Mouse (Mus musculus) Patski (cell line): ENCODE data around the gene Eif2b1. TPM values are rescaled to one million over a fixed set of nuclear protein-coding genes. Genes with fewer than 3 reads are reported as not detected.
"Not testable (repeated sequence)": the region's sequence is repeated elsewhere in the genome, so short reads cannot be mapped to it uniquely, and the experiment has no call there.

Source experiments
- ATAC-seq: fragments of 100-300 bp; one replicate; pipeline ENCODE4 v1.8.0; 2021
- CTCF ChIA-PET: fragments of 350-600 bp; sonication (Branson Sonifier 250); formaldehyde crosslinking; loops from one replicate; lab custom pipeline; 2022; ENCODE audit warnings: inconsistent platforms; lab: Charles Lee
- POLR2A ChIA-PET: fragments of 350-600 bp; sonication (Branson Sonifier 250); formaldehyde crosslinking; loops from one replicate; lab custom pipeline; 2022; ENCODE audit warnings: antibody characterized with exemption, inconsistent platforms; lab: Charles Lee
- DNase-seq: peaks from one replicate; pipeline ENCODE4 v3.0.0-alpha.2; 2011; ENCODE audit warnings: low read depth, low spot score
- H3K27me3 ChIP-seq: fragments of 371-371 bp; one replicate; pipeline ENCODE4 v1.5.1; 2021
- CTCF ChIP-seq: fragments of 100-300 bp; IDR thresholded peaks from one replicate; pipeline ENCODE4 v1.5.1; 2021
- in situ Hi-C: fragments of 300-500 bp; cut with MboI; formaldehyde crosslinking; loops from 3 replicates; pipeline ENCODE4 v1.11.1; 2018; ENCODE audit warnings: low pct_unique_long_range_greater_than_20kb, mixed read lengths
- polyA plus RNA-seq: library from polyadenylated mRNA; unstranded; gene quantifications from one replicate; pipeline ENCODE4 v1.2.3, GENCODE M21; 2021

The Eif2b1 gene
- polyA plus RNA-seq, result 47.7 TPM

DNA sequence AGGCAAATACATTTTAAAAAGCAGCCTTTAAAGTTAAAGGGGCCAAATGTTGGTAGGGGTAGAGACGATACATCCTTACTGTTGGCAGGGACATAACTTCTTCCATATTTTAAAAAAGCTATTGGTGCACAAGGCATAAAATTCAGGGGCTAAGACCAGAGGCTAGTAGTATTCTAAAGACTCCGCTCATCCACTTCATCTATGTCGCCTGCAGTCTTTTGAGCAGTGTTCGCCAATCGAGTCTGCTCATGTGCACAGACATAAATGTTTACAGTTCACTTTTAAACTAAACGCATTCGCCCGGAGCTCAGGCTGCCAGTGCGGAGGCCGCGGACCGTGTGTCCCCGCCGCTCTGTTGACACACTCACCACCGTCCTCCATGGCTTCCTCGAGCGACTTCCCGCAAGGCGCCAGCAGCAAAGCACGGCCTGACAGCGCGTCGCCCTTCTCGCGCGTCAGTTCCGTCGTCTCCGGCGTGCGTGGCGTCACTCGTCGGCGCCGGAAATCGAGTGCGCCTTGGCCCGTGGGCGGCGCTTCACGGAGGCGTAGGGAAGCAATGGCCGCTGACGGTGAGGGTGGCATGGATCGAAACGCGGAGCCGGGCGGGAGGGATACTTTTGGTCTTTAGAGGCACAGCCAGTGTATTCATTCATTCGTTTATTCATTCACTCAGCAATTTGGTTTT, at the start of gene Eif2b1, which contains the start of gene Gtf2h3:
Gene Eif2b1, minus strand, starts transcription at position 499 of the 685 bp plus-strand sequence.
Gene Gtf2h3, plus strand, starts transcription at position 508 of the 685 bp plus-strand sequence.
- DNase-seq, result peak; percentile 64
- TF ChIP-seq CTCF, result no peak
- CTCF ChIA-PET, result no interaction called here

DNA sequence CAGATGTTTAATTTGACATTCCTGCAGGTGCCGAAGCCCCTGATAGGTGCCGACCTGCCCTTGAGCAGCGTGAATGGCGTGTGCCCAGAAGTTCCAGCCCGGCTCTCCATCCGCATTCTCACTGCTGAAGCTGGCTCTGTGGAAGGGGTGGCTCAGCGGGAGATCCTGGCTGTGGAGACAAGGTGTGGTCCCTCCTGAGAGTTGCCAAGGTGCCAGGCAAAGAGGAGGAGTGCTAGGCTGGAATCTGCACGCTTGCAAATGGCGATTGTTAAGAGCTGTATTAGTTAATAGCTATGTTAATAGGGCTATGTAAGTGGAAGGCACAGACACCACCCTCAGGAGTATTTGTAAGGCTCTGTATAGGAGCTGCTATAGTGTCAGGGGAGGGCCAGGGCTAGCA, 45.4 kb upstream of the Eif2b1 start:
- POLR2A ChIA-PET, result no interaction called here

More for the DNA sequence above, at the start of gene Eif2b1, which contains the start of gene Gtf2h3:
- POLR2A ChIA-PET, result interaction anchor here (0.8 kb wide), 1 partner anchor 22 kb away, joined by 3 read pairs; no protein-coding TSS in a partner anchor
- in situ Hi-C loops, result no loop called here
- peak; percentile 78 for ATAC-seq
- H3K27me3 ChIP-seq, result no peaks in the 10 kb centered on the region

DNA sequence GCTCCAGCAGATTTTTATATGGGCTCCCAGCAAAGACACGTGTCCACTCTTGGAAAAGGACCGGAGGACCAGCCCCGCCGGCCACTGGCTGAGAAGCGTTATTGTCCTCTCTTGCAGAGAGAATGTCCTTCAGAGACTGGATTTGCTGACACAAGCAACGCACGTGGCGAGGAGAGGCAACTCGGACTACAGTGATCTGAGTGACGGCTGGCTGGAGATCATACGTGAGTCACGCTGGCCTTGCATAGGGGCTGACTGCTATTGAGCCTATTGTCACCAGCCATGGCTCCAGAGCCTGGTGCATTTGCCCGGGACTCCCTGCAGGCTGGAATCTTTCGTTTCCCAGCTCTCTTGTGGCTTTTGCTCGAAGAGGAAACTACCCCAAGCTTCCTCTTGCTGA, 44.0 kb upstream of the Eif2b1 start:
- DNase-seq (no peak), ATAC-seq (no peak)
- in situ Hi-C loops, result no loop called here
- H3K27me3 ChIP-seq, result no peaks in the 10 kb centered on the region
- ChIA-PET CTCF (interaction anchor here (1.1 kb wide), 1 partner anchor 18 kb away, joined by 3 read pairs; no protein-coding TSS in a partner anchor), POLR2A (no interaction called here)
- TF ChIP-seq CTCF, result no peak

More for the DNA sequence above, 45.4 kb upstream of the Eif2b1 start:
- ATAC-seq, result no peak
- H3K27me3 ChIP-seq, result no peaks in the 10 kb centered on the region
- DNase-seq, result no peak
- in situ Hi-C loops, result no loop called here
- no peak for TF ChIP-seq CTCF
- CTCF ChIA-PET, result interaction anchor here (1.1 to 1.2 kb wide), 2 partner anchors 11 to 15 kb away, joined by 3 to 4 read pairs; no protein-coding TSS in a partner anchor

DNA sequence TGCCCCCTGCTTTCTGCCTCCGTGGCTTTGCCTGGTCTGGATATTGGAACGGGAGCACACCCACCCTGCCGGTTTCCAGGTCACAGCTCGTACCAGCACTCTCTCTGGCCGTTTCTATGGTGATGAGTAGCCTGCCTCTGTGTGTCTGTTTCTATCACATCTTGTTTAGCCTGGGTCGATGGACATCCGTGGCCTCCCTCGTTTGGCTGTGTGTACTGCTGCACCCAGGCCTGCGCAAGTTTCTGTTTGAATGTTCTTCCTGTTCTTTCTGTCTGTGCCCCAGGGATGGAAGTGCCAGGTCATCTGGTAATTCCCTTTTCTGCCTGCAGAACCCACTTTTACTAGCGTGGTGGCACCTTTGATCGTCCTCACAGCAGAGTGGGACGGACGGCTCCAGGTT, 42.4 kb upstream of the Eif2b1 start:
- CTCF ChIA-PET, result no interaction called here
- no peak for ATAC-seq
- H3K27me3 ChIP-seq, result no peaks in the 10 kb centered on the region
- in situ Hi-C loops, result no loop called here
- TF ChIP-seq CTCF, result no peak
- no peak for DNase-seq
- POLR2A ChIA-PET, result no interaction called here

DNA sequence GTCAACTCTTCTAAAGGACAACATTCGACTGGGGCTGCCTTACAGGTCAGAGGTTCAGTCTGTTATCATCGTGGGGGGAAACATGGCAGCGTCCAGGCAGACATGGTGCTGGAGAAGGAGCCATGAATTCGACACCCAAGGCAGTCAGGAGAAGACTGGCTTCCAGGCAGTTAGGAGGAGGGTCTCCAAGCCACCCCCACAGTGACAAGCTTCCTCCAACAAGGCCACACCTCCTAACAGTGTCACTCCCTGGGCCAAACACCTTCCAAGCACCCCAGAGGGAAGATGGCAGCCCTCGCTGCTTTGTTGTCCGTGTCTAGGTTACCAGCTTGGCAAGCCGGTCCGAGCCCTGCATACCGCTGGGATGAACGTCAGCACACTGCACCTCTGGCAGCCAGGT, 39.8 kb upstream of the Eif2b1 start:
- POLR2A ChIA-PET, result interaction anchor here (1.0 kb wide), 1 partner anchor 11 kb away, joined by 6 read pairs; no protein-coding TSS in a partner anchor
- H3K27me3 ChIP-seq, result no peaks in the 10 kb centered on the region
- in situ Hi-C loops, result no loop called here
- DNase-seq (no peak), ATAC-seq (no peak)
- TF ChIP-seq CTCF, result no peak
- CTCF ChIA-PET, result no interaction called here

DNA sequence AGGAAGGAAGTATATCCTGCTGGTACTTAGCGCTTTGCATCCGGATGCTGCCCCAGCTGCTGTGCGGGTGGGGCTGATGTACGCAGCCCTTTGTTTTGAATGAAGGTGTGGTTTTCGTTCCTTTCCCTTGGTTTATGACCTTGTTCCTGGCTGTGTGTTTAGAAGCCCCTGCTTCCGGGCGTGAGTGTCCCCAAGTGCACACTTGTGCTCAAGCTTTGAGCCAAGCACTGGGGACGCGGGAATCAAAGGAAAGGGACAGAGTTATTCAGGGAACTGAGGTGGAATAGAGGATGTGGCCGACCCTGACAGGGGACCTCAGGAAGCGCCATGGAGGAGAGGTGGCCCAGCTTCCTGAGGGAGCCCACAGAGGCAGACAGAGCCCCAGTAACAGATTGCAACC, 35.8 kb upstream of the Eif2b1 start:
- no peak for ATAC-seq

DNA sequence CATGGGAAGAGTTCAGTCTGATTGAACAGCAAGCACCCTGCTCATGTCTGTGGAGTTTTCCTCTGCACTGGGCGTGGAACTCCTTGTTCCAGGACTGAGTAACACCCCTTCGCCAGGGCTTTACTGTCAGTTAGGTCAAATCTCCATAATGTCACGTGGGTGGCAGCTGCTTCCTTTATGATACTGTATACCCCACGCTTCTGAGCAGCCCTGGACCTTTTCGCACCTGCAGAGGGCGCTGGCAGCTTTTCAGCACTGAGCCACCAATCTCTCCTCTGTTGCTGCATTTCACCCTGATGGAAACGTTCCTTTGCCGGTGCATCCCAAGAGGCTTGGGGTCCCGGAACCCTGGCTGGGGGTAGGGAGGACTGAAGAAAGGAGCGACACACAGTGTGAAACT, 32.0 kb upstream of the Eif2b1 start:
- DNase-seq, result no peak
- ChIA-PET CTCF (interaction anchor here (1.7 kb wide), 1 partner anchor 11 kb away, joined by 5 read pairs; no protein-coding TSS in a partner anchor), POLR2A (no interaction called here)
- TF ChIP-seq CTCF, result no peak
- ATAC-seq, result no peak
- H3K27me3 ChIP-seq, result no peaks in the 10 kb centered on the region
- in situ Hi-C loops, result no loop called here

More for the DNA sequence above, 35.8 kb upstream of the Eif2b1 start:
- in situ Hi-C loops, result no loop called here
- ChIA-PET CTCF (no interaction called here), POLR2A (no interaction called here)
- DNase-seq, result no peak
- no peak for TF ChIP-seq CTCF
- no peaks in the 10 kb centered on the region for H3K27me3 ChIP-seq

DNA sequence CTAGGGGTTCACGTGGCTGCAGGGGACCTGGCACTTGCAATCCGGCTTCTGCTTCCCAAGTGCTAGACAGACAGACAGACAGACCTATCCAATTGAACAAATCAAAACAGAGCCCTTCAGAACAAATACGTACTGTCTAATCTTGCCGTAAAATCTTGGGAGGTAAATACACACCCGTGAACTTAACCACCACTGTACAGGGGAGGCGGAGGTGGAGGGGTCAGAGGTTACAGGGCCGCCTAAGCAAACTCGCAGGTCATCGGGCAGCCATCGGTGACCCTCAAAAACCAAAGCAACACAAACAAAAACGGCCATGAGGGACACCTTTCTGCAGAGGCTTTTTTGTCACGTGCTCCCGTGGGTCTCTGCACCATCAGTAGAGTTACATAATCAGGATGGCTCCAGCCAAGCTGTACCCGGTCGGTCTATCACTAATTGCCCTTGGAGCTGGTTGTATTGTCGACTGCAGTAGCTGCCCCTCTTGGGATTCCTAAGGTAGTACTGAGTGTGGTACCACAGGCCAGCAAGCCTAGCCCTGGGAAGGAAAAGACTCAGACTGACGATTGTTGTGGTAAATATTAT, 26.2 kb upstream of the Eif2b1 start:
- DNase-seq, result no peak
- no peak for ATAC-seq
- ChIA-PET POLR2A (no interaction called here), CTCF (interaction anchor here (1.6 kb wide), 1 partner anchor 18 kb away, joined by 3 read pairs; no protein-coding TSS in a partner anchor)
- no peaks in the 10 kb centered on the region for H3K27me3 ChIP-seq
- in situ Hi-C loops, result no loop called here
- no peak for TF ChIP-seq CTCF

DNA sequence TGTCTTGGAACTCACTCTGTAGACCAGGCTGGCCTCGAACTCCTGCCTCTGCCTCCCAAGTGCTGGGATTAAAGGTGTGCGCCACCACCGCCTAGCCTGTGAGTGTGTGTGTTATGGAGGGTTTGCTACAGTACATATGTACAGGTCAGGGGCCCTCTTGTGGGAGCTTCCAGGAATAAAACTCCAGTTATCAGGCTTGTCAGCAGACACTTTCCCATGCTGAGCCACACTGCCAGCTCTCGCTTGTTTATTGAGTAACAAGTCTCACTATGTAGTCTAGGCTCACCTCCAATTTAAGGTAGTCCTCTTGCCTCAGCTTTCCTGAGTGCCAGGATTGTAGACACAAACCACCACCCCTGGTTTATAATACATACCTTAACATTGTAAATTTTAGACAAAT, 25.4 kb upstream of the Eif2b1 start:
- DNase-seq (no peak), ATAC-seq (no peak)
- TF ChIP-seq CTCF, result peak; percentile 43
- ChIA-PET POLR2A (no interaction called here), CTCF (interaction anchor here (1.6 kb wide), 1 partner anchor 19 kb away, joined by 3 read pairs; no protein-coding TSS in a partner anchor)
- in situ Hi-C loops, result no loop called here
- H3K27me3 ChIP-seq, result no peaks in the 10 kb centered on the region

DNA sequence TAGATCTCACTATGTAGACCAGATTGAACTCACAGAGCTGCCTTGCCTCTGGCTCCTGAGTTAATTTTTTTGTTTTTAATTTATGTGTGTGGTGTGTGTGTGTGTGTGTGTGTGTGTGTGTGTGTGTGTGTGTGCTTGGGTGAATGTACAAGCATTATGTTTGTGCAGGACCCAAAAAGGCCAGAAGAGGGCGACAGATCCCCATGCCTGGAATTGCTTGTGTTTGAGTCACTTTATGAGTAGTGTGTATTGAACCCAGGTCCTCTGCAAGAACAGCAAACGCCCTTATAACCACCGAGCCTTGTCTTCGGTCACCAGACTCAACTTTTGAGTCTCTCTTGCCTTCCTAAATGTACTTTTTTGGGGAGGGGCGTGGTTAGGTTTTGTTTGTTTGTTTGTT, 23.4 kb upstream of the Eif2b1 start:
- CTCF ChIA-PET, result interaction anchor here (1.4 kb wide), 1 partner anchor 15 kb away, joined by 4 read pairs; no protein-coding TSS in a partner anchor

DNA sequence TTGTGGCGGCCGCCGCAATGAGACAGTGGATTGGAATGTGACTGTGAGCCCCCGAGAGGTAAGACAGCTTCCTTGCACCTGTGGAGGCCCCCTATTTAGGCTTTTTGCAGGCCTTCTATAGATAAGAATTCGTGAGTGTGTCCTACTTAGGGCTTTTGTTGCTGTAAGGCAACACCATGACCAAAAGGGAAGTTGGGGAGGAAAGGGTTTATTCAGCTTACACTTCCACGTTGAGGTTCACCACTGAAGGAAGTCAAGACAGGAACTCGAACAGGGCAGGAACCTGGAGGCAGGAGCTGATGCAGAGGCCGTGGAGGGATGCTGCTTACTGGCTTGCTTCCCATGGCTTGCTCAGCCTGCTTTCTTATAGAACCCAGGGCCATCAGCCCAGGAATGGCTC, 20.8 kb upstream of the Eif2b1 start:
- POLR2A ChIA-PET, H3K27me3 ChIP-seq, ATAC-seq, in situ Hi-C loops, DNase-seq: not testable (repeated sequence)
- CTCF ChIA-PET, result interaction anchor here (1.2 kb wide), 1 partner anchor 10 kb away, joined by 5 read pairs; no protein-coding TSS in a partner anchor

More for the DNA sequence above, 23.4 kb upstream of the Eif2b1 start:
- TF ChIP-seq CTCF, result no peak
- DNase-seq (peak; percentile 34), ATAC-seq (no peak)
- POLR2A ChIA-PET, result no interaction called here
- in situ Hi-C loops, result no loop called here
- no peaks in the 10 kb centered on the region for H3K27me3 ChIP-seq
